Mouse (Mus musculus): Measurements from ENCODE around the gene Ttll4. TPM values are rescaled to one million over a fixed set of nuclear protein-coding genes. Genes with fewer than 3 reads are reported as not detected.

Ttll4 gene
- total and polyA plus RNA-seq, 2 experiments from 2014 or later: 4.0 to 32.9 TPM

- Histone ChIP-seq H3K9ac (replicated peaks; ENCODE audit: low read length) (peak overlapping the region; percentile 64), H3K36me3 (ENCODE audit: insufficient read depth, low read length) (no peaks in the 10 kb centered on the region), H3K27ac (no peak overlapping the region), H3K4me2 (ENCODE audit: low read depth, low read length) (peak overlapping the region; percentile 66), H3K4me1 (ENCODE audit: insufficient read depth, low read length) (no peaks in the 10 kb centered on the region), H3K4me3 (ENCODE audit: low read length) (peak overlapping the region; percentile 83), H3K9me3 (ENCODE audit: low read length) (no peaks in the 10 kb centered on the region), H3K27me3 (ENCODE audit: insufficient read depth, low read length) (no peaks in the 10 kb centered on the region)
- DNase-seq (ENCODE audit: low spot score) (no peak), ATAC-seq (no peak)
- TF ChIP-seq CTCF (IDR thresholded peaks at IDR 0.05; ENCODE audit: low read depth): no peak
- WGBS: 1% methylated on average over 13 of the region's 13 CpGs
Observed at GRCm38 (mm10) chr1:74662253-74662865, 814 bp downstream of the Ttll4 start.

DNA sequence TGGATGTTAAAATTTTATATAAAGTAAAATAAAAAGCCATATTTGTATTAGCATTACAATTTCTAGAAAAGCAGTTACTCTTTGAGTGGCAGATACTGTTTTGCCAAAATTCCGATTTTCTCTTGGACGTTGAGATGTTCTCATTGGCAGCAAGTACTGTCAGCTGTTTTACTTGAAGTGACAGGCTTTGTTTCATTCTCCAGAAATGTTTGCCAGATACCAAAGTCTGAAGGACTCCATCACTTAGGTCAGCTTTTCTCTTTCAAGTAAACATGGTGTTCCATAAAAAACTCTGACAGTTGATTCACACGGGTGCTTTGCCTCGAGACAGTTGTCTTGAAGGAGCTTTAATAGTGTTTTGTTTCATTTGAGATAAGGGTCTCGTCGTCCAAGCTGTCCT lies 3.6 kb downstream of the Ttll4 start:
- TF ChIP-seq CTCF (IDR thresholded peaks at IDR 0.05; ENCODE audit: low read depth): no peak
- no peak overlapping the region for H3K4me3 ChIP-seq (ENCODE audit: low read length)
- no peak overlapping the region for H3K27ac ChIP-seq
- ATAC-seq (no peak), DNase-seq (ENCODE audit: low spot score) (no peak)
- H3K36me3 ChIP-seq (ENCODE audit: insufficient read depth, low read length): no peaks in the 10 kb centered on the region
- WGBS: 61% methylated on average over 6 of the region's 6 CpGs
- H3K9ac ChIP-seq (replicated peaks; ENCODE audit: low read length): no peak overlapping the region
- no peaks in the 10 kb centered on the region for H3K4me1 ChIP-seq (ENCODE audit: insufficient read depth, low read length)
- H3K27me3 ChIP-seq (ENCODE audit: insufficient read depth, low read length): no peaks in the 10 kb centered on the region
- no peak overlapping the region for H3K4me2 ChIP-seq (ENCODE audit: low read depth, low read length)
- no peaks in the 10 kb centered on the region for H3K9me3 ChIP-seq (ENCODE audit: low read length)

- TF ChIP-seq CTCF (IDR thresholded peaks at IDR 0.05; ENCODE audit: low read depth): no peak
- 95% methylated on average over 3 of the region's 3 CpGs for WGBS
- no peaks in the 10 kb centered on the region for H3K4me1 ChIP-seq (ENCODE audit: insufficient read depth, low read length)
- H3K27ac ChIP-seq: no peak overlapping the region
- H3K27me3 ChIP-seq (ENCODE audit: insufficient read depth, low read length): no peaks in the 10 kb centered on the region
- H3K9me3 ChIP-seq (ENCODE audit: low read length): no peaks in the 10 kb centered on the region
- no peak overlapping the region for H3K9ac ChIP-seq (replicated peaks; ENCODE audit: low read length)
- no peaks in the 10 kb centered on the region for H3K36me3 ChIP-seq (ENCODE audit: insufficient read depth, low read length)
- no peak for ATAC-seq
- H3K4me3 ChIP-seq (ENCODE audit: low read length): no peak overlapping the region
- H3K4me2 ChIP-seq (ENCODE audit: low read depth, low read length): no peak overlapping the region
- no peak for DNase-seq (ENCODE audit: low spot score)
Observed at GRCm38 (mm10) chr1:74668371-74668770, 6.8 kb downstream of the Ttll4 start.

DNA sequence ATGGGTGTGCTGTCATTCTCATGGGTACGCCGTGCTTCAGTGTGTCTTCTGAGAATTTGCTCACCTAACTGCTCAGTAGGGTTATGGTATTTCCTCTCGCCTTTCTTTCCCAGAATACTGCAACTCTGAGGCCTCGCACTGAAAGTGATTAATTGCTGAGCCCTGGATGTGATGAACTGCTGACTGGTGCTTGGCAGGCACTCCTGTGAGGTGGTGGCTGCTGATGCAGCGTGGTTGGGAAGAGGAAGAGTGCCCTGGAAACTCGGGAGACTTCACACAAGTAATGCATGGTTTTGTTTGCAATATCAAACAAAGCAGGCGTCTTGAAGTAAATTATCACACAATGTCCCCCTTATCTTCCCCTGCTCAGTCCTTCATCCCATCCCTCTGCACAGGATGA lies 11.2 kb downstream of the Ttll4 start:
- TF ChIP-seq CTCF (IDR thresholded peaks at IDR 0.05; ENCODE audit: low read depth): no peak
- Histone ChIP-seq H3K4me2 (ENCODE audit: low read depth, low read length) (no peak overlapping the region), H3K27ac (no peak overlapping the region), H3K4me1 (ENCODE audit: insufficient read depth, low read length) (no peaks in the 10 kb centered on the region), H3K36me3 (ENCODE audit: insufficient read depth, low read length) (no peaks in the 10 kb centered on the region), H3K27me3 (ENCODE audit: insufficient read depth, low read length) (no peaks in the 10 kb centered on the region), H3K4me3 (ENCODE audit: low read length) (no peak overlapping the region), H3K9ac (replicated peaks; ENCODE audit: low read length) (no peak overlapping the region), H3K9me3 (ENCODE audit: low read length) (no peaks in the 10 kb centered on the region)
- ATAC-seq (no peak), DNase-seq (ENCODE audit: low spot score) (no peak)
- WGBS: 77% methylated on average over 7 of the region's 7 CpGs

DNA sequence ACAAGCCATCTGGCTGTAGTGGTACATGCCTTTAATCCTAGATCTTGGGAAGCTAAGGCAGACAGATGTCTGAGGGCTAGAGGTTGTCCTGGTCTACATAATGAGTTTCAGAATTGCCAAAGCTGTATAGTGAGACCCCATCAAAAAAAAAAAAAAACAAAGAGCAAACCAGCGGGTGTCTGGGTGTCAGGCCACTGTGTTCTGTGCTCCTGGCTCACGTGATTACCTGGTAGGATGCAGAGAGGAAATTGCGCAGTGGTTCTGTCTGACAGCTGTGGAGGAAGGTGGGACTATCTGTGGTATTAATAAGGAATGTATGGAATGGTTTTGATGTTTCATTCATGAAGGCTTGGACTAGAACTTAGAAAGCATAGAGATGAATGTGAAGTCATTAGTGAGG lies 15.3 kb downstream of the Ttll4 start:
- H3K9ac ChIP-seq (replicated peaks; ENCODE audit: low read length): no peak overlapping the region
- H3K36me3 ChIP-seq (ENCODE audit: insufficient read depth, low read length): peaks cover 30% of the 10 kb centered on the region
- no peak for DNase-seq (ENCODE audit: low spot score)
- H3K4me1 ChIP-seq (ENCODE audit: insufficient read depth, low read length): no peaks in the 10 kb centered on the region
- TF ChIP-seq CTCF (IDR thresholded peaks at IDR 0.05; ENCODE audit: low read depth): no peak
- no peak overlapping the region for H3K4me3 ChIP-seq (ENCODE audit: low read length)
- no peak overlapping the region for H3K27ac ChIP-seq
- H3K9me3 ChIP-seq (ENCODE audit: low read length): no peaks in the 10 kb centered on the region
- no peak overlapping the region for H3K4me2 ChIP-seq (ENCODE audit: low read depth, low read length)
- WGBS: 82% methylated on average over 3 of the region's 3 CpGs
- ATAC-seq: no peak
- no peaks in the 10 kb centered on the region for H3K27me3 ChIP-seq (ENCODE audit: insufficient read depth, low read length)

GRCm38 (mm10) chr1:74677843-74678242 lies 16.3 kb downstream of the Ttll4 start:
- WGBS: 79% methylated on average over 1 of the region's 1 CpGs
- H3K9ac ChIP-seq (replicated peaks; ENCODE audit: low read length): no peak overlapping the region
- H3K27ac ChIP-seq: no peak overlapping the region
- H3K4me1 ChIP-seq (ENCODE audit: insufficient read depth, low read length): no peaks in the 10 kb centered on the region
- no peak for DNase-seq (ENCODE audit: low spot score)
- H3K9me3 ChIP-seq (ENCODE audit: low read length): no peaks in the 10 kb centered on the region
- peaks cover 32% of the 10 kb centered on the region for H3K36me3 ChIP-seq (ENCODE audit: insufficient read depth, low read length)
- no peaks in the 10 kb centered on the region for H3K27me3 ChIP-seq (ENCODE audit: insufficient read depth, low read length)
- no peak for TF ChIP-seq CTCF (IDR thresholded peaks at IDR 0.05; ENCODE audit: low read depth)
- no peak for ATAC-seq
- H3K4me2 ChIP-seq (ENCODE audit: low read depth, low read length): no peak overlapping the region
- no peak overlapping the region for H3K4me3 ChIP-seq (ENCODE audit: low read length)

- no peak for TF ChIP-seq CTCF (IDR thresholded peaks at IDR 0.05; ENCODE audit: low read depth)
- no peak for ATAC-seq
- 86% methylated on average over 7 of the region's 7 CpGs for WGBS
Observed at GRCm38 (mm10) chr1:74687131-74687530, 25.6 kb downstream of the Ttll4 start.

More at GRCm38 (mm10) chr1:74687131-74687530, 25.6 kb downstream of the Ttll4 start:
- Histone ChIP-seq H3K27me3 (ENCODE audit: insufficient read depth, low read length) (no peaks in the 10 kb centered on the region), H3K4me1 (ENCODE audit: insufficient read depth, low read length) (no peaks in the 10 kb centered on the region), H3K9me3 (ENCODE audit: low read length) (no peaks in the 10 kb centered on the region), H3K4me3 (ENCODE audit: low read length) (no peak overlapping the region), H3K9ac (replicated peaks; ENCODE audit: low read length) (no peak overlapping the region), H3K27ac (no peak overlapping the region), H3K4me2 (ENCODE audit: low read depth, low read length) (no peak overlapping the region), H3K36me3 (ENCODE audit: insufficient read depth, low read length) (peaks cover 59% of the 10 kb centered on the region)
- no peak for DNase-seq (ENCODE audit: low spot score)
